Mouse (Mus musculus): ENCODE results near the gene Tpcn2. TPM values are rescaled to one million over a fixed set of nuclear protein-coding genes. Genes with fewer than 3 reads are reported as not detected.
A peak's percentile ranks its signal among the peaks of the same experiment; 100 is the strongest.

The Tpcn2 gene
- total RNA-seq, 2 experiments from 2014 or later = 4.7 to 5.0 TPM

- intact Hi-C loops (cut with DNase I) = no loop called here
- DNase-seq = no peak
Measured at GRCm38 (mm10) chr7:145208006-145208405, 75.8 kb downstream of the Tpcn2 start, which contains the start of gene 1810010D01Rik. TSS of gene 1810010D01Rik (minus strand) at chr7:145208119.

- intact Hi-C loops (cut with DNase I) = no loop called here
- no peak for DNase-seq
Measured at GRCm38 (mm10) chr7:145206801-145207200, 77.0 kb downstream of the Tpcn2 start.

- intact Hi-C loops (cut with DNase I) = no loop called here
- peak; percentile 82 for DNase-seq
Measured at GRCm38 (mm10) chr7:145206056-145206610, 77.7 kb downstream of the Tpcn2 start.

GRCm38 (mm10) chr7:145205363-145205902 lies 78.4 kb downstream of the Tpcn2 start:
- no peak for DNase-seq
- intact Hi-C loops (cut with DNase I) = no loop called here

- no peak for DNase-seq
- intact Hi-C loops (cut with DNase I) = no loop called here
Measured at GRCm38 (mm10) chr7:145199711-145200110, 84.1 kb downstream of the Tpcn2 start.

- no peak for DNase-seq
- intact Hi-C loops (cut with DNase I) = no loop called here
Measured at GRCm38 (mm10) chr7:145198223-145198714, 85.5 kb downstream of the Tpcn2 start.

- DNase-seq = no peak
- intact Hi-C loops (cut with DNase I) = no loop called here
Measured at GRCm38 (mm10) chr7:145197711-145198110, 86.1 kb downstream of the Tpcn2 start.

- DNase-seq = peak; percentile 61
- intact Hi-C loops (cut with DNase I) = no loop called here
Measured at GRCm38 (mm10) chr7:145197042-145197441, 86.8 kb downstream of the Tpcn2 start.

- intact Hi-C loops (cut with DNase I) = no loop called here
- no peak for DNase-seq
Measured at GRCm38 (mm10) chr7:145196340-145196739, 87.5 kb downstream of the Tpcn2 start.

- DNase-seq = no peak
Measured at GRCm38 (mm10) chr7:145195186-145195927, 88.5 kb downstream of the Tpcn2 start.

GRCm38 (mm10) chr7:145194455-145195161 lies 89.2 kb downstream of the Tpcn2 start:
- intact Hi-C loops (cut with DNase I) = no loop called here
- DNase-seq = peak; percentile 93

More at GRCm38 (mm10) chr7:145195186-145195927, 88.5 kb downstream of the Tpcn2 start:
- intact Hi-C loops (cut with DNase I) = no loop called here

GRCm38 (mm10) chr7:145192836-145193235 lies 91.0 kb downstream of the Tpcn2 start:
- intact Hi-C loops (cut with DNase I) = no loop called here
- DNase-seq = peak; percentile 54

- intact Hi-C loops (cut with DNase I) = no loop called here
Measured at GRCm38 (mm10) chr7:145190520-145190919, 93.3 kb downstream of the Tpcn2 start.

GRCm38 (mm10) chr7:145189342-145189741 lies 94.5 kb downstream of the Tpcn2 start:
- intact Hi-C loops (cut with DNase I) = no loop called here
- DNase-seq = no peak

More at GRCm38 (mm10) chr7:145190520-145190919, 93.3 kb downstream of the Tpcn2 start:
- DNase-seq = no peak

- intact Hi-C loops (cut with DNase I) = no loop called here
Measured at GRCm38 (mm10) chr7:145187802-145188201, 96.0 kb downstream of the Tpcn2 start.

GRCm38 (mm10) chr7:145182388-145182787 lies 101.4 kb downstream of the Tpcn2 start:
- intact Hi-C loops (cut with DNase I) = no loop called here
- peak; percentile 85 for DNase-seq

More at GRCm38 (mm10) chr7:145187802-145188201, 96.0 kb downstream of the Tpcn2 start:
- DNase-seq = no peak

- DNase-seq = peak; percentile 75
- intact Hi-C loops (cut with DNase I) = no loop called here
Measured at GRCm38 (mm10) chr7:145181376-145182034, 102.3 kb downstream of the Tpcn2 start.

GRCm38 (mm10) chr7:145179691-145180091 lies 104.1 kb downstream of the Tpcn2 start:
- intact Hi-C loops (cut with DNase I) = no loop called here
- DNase-seq = peak; percentile 35

GRCm38 (mm10) chr7:145176750-145177589 lies 106.8 kb downstream of the Tpcn2 start:
- intact Hi-C loops (cut with DNase I) = no loop called here
- no peak for DNase-seq

- intact Hi-C loops (cut with DNase I) = no loop called here
- peak; percentile 93 for DNase-seq
Measured at GRCm38 (mm10) chr7:145173563-145173962, 110.2 kb downstream of the Tpcn2 start.

All from left cerebral cortex, postnatal 4 days (tissue).